Mouse (Mus musculus) embryonic facial prominence, embryonic 13.5 days (tissue): ENCODE data around the gene Ier5. TPM values are rescaled to one million over a fixed set of nuclear protein-coding genes. Genes with fewer than 3 reads are reported as not detected.

Experiments used
- ATAC-seq: fragments of 200-750 bp; cut with Nextera tagmentation; 2 replicates; pipeline ENCODE4 v1.8.0; 2017; ENCODE audit warnings: low read depth; ENCODE audit not compliant: insufficient number of reproducible peaks, insufficient read depth, low FRiP score, low TSS enrichment
- H3K27ac ChIP-seq: fragments of 300-500 bp; sonication (generic); 2 replicates; pipeline ENCODE4 v1.5.1; 2015; ENCODE audit warnings: moderate library complexity, mild to moderate bottlenecking, inconsistent platforms
- H3K27me3 ChIP-seq: fragments of 300-500 bp; sonication (generic); 2 replicates; pipeline ENCODE4 v1.6.1; 2015; ENCODE audit warnings: mild to moderate bottlenecking, inconsistent platforms
- H3K36me3 ChIP-seq: fragments of 300-500 bp; sonication (generic); 2 replicates; pipeline ENCODE4 v1.6.1; 2015; ENCODE audit warnings: mild to moderate bottlenecking, inconsistent platforms
- H3K4me1 ChIP-seq: fragments of 300-500 bp; sonication (generic); 2 replicates; pipeline ENCODE4 v1.6.1; 2015; ENCODE audit warnings: inconsistent platforms
- H3K4me2 ChIP-seq: fragments of 300-500 bp; sonication (generic); 2 replicates; pipeline ENCODE4 v1.6.1; 2015; ENCODE audit warnings: moderate library complexity, mild to moderate bottlenecking, inconsistent platforms
- H3K4me3 ChIP-seq: fragments of 300-500 bp; sonication (generic); 2 replicates; pipeline ENCODE4 v1.5.1; 2015; ENCODE audit warnings: mild to moderate bottlenecking, inconsistent platforms
- H3K9ac ChIP-seq: fragments of 300-500 bp; sonication (generic); 2 replicates; pipeline ENCODE4 v1.6.1; 2015; ENCODE audit warnings: mild to moderate bottlenecking, inconsistent platforms
- H3K9me3 ChIP-seq: fragments of 300-500 bp; sonication (generic); 2 replicates; pipeline ENCODE4 v1.6.1; 2016; ENCODE audit warnings: inconsistent platforms
- WGBS: fragments of 180-500 bp; shearing (Covaris S2); methylation state at CpG from one replicate; pipeline ENCODE4 v1.1.7; 2015; ENCODE audit warnings: mixed read lengths; 5-methylcytosine and 5-hydroxymethylcytosine counted together
- polyA plus RNA-seq: library from polyadenylated mRNA; unstranded; fragments of >200 nt; fragmentation: Nextera tagmentation; extraction: Ambion mirVana; gene quantifications from 2 replicates; pipeline ENCODE4 v1.2.1, GENCODE M21; 2015

The Ier5 gene
- polyA plus RNA-seq, 1 experiment from 2014 or later: 9.2 TPM

DNA sequence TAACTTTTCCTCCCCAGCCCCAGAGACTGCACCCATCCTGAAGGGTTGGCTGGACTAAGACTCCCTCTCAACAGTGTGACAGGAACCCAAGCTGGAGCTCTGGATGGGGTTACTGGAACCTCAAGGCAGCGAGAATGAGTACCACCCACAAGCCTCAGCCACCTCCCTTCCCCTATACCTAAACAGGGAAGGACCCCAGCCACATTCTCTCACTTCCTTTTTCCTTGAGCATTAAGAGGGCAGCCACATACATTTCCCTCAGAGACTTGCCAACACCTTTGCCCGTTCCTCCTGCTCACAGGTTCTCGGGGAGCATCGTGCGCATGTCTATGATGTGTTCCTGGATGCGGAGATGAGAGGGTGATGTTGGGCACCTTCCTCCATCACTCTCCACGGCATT lies 37.4 kb downstream of the Ier5 start:
- Histone ChIP-seq H3K4me1 (peaks cover 34% of the 10 kb centered on the region), H3K4me2 (no peak overlapping the region), H3K9ac (no peak overlapping the region), H3K9me3 (no peaks in the 10 kb centered on the region), H3K27me3 (peaks cover 6% of the 10 kb centered on the region; the same call in 1 of the 2 replicates), H3K36me3 (no peaks in the 10 kb centered on the region), H3K4me3 (no peak overlapping the region), H3K27ac (no peak overlapping the region)
- ATAC-seq: no peak
- 89% methylated on average over 7 of the region's 7 CpGs for WGBS

DNA sequence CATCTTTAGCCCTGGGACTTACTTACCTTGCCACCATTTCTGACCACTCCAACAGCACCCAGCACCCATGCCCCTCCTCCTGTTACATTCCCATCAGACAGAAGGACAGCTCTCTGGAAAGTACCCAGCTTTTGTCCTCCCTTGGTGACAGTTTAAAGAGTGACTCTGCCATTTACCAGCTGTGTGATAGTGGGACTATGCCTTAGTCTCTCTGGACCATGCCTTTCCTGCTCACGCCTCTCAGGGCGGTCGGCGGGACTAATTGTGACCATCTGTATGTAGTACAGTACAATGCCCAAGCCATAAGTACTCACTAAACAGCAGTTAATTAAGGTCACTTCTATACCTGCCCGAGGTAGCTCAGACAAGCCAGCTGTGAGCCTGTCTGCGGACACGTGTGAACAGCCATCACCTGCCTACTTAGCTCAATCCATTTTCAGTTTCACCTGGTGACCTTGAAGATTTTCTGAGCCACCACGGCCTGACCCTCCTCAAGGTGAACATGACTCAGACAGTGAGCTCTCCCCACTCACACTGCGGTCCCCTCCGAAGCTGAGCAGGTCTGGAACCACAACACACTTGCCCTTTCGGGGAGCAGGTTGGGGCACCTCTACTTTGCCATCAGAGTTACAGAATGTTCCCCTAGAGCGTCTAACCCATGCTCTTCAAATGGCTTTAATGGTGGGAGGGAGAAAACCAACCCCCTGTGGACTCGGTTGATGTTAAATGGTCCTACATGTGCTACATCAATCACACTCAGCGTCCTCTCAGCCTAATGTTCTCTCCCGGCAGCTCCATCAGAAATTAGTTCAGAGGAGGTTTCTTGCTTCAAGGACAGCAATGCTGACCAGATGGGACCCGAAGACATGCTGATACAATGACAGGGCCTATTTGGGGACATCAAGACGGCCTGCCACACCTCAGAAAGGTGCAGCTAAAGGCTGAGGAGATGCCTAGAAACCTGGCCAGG lies 38.3 kb downstream of the Ier5 start:
- no peak overlapping the region for H3K27ac ChIP-seq
- peaks cover 28% of the 10 kb centered on the region for H3K4me1 ChIP-seq
- H3K27me3 ChIP-seq: peaks cover 6% of the 10 kb centered on the region; the same call in 1 of the 2 replicates
- H3K4me3 ChIP-seq: no peak overlapping the region
- H3K36me3 ChIP-seq: no peaks in the 10 kb centered on the region
- H3K9ac ChIP-seq: no peak overlapping the region
- no peak for ATAC-seq
- WGBS: 66% methylated on average over 17 of the region's 17 CpGs
- no peaks in the 10 kb centered on the region for H3K9me3 ChIP-seq
- no peak overlapping the region for H3K4me2 ChIP-seq

GRCm38 (mm10) chr1:155060261-155060660 lies 39.2 kb downstream of the Ier5 start:
- H3K9me3 ChIP-seq: no peaks in the 10 kb centered on the region
- peaks cover 28% of the 10 kb centered on the region for H3K4me1 ChIP-seq
- no peak overlapping the region for H3K9ac ChIP-seq
- peaks cover 6% of the 10 kb centered on the region; the same call in 1 of the 2 replicates for H3K27me3 ChIP-seq
- no peak overlapping the region for H3K27ac ChIP-seq
- no peak overlapping the region for H3K4me3 ChIP-seq
- no peaks in the 10 kb centered on the region for H3K36me3 ChIP-seq
- no peak for ATAC-seq
- WGBS: 63% methylated on average over 5 of the region's 5 CpGs
- no peak overlapping the region for H3K4me2 ChIP-seq

GRCm38 (mm10) chr1:155059505-155059904 lies 39.9 kb downstream of the Ier5 start:
- H3K9ac ChIP-seq: 0 out of 2 replicates have a peak overlapping the region, but pooled peaks have one; percentile 21
- H3K27ac ChIP-seq: no peak overlapping the region
- no peaks in the 10 kb centered on the region for H3K9me3 ChIP-seq
- H3K4me1 ChIP-seq: peaks cover 36% of the 10 kb centered on the region
- peaks cover 6% of the 10 kb centered on the region; the same call in 1 of the 2 replicates for H3K27me3 ChIP-seq
- no peak for ATAC-seq
- H3K36me3 ChIP-seq: no peaks in the 10 kb centered on the region
- peak overlapping the region; percentile 16; the same call in 1 of the 2 replicates for H3K4me2 ChIP-seq
- 21% methylated on average over 14 of the region's 14 CpGs for WGBS
- no peak overlapping the region for H3K4me3 ChIP-seq

GRCm38 (mm10) chr1:155058099-155059012 lies 41.1 kb downstream of the Ier5 start:
- WGBS: 62% methylated on average over 6 of the region's 6 CpGs
- ATAC-seq: no peak
- Histone ChIP-seq H3K27ac (no peak overlapping the region), H3K4me3 (no peak overlapping the region), H3K36me3 (no peaks in the 10 kb centered on the region), H3K9ac (no peak overlapping the region), H3K4me2 (no peak overlapping the region), H3K4me1 (peaks cover 43% of the 10 kb centered on the region), H3K27me3 (peaks cover 6% of the 10 kb centered on the region; the same call in 1 of the 2 replicates), H3K9me3 (no peaks in the 10 kb centered on the region)

DNA sequence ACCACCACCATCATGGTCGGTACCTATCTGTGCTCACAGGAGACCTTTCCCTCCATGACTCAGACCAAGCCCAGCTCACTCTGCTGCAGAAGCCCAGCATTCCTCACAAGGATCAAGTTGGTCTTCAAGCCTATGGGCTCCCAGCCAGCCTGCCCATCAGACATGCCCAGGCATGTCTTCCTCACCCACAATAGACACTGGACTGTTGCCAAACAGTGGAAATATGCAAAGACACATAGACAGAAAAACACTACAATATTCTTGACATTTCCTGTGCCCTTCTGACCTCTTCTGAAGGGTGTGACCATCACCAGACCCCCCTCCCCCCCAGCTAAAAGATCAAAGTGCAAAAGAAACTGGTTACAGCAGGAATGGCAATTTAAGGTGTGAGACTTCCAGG lies 43.3 kb downstream of the Ier5 start:
- Histone ChIP-seq H3K9ac (no peak overlapping the region), H3K36me3 (no peaks in the 10 kb centered on the region), H3K9me3 (no peaks in the 10 kb centered on the region), H3K4me3 (no peak overlapping the region), H3K4me2 (no peak overlapping the region), H3K27ac (no peak overlapping the region), H3K4me1 (peaks cover 63% of the 10 kb centered on the region), H3K27me3 (no peaks in the 10 kb centered on the region)
- 76% methylated on average over 1 of the region's 1 CpGs for WGBS
- no peak for ATAC-seq

DNA sequence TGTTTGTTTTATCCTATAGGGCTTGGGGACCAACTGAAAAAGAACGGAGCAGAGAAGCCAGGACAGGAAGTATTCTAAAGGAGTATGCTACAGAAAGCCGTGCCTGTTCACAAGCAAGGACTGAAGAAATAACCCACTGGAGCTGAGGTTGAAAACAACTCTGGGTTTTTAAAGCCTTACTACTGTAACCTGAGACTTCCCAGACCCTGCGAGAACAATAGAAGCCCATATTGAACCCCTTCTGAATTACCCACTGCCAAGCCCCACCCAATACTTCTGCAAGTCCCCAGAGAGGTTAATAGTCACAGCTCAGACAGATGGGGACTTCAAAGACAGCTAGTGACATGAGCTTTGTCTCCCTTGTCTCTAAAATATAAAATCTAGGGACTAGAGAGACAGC lies 44.4 kb downstream of the Ier5 start:
- Histone ChIP-seq H3K4me2 (no peak overlapping the region), H3K27ac (peak overlapping the region; percentile 80), H3K4me3 (no peak overlapping the region), H3K9me3 (no peaks in the 10 kb centered on the region), H3K36me3 (no peaks in the 10 kb centered on the region), H3K4me1 (peaks cover 66% of the 10 kb centered on the region), H3K9ac (no peak overlapping the region), H3K27me3 (no peaks in the 10 kb centered on the region)
- no peak for ATAC-seq
- 12% methylated on average over 3 of the region's 3 CpGs for WGBS

DNA sequence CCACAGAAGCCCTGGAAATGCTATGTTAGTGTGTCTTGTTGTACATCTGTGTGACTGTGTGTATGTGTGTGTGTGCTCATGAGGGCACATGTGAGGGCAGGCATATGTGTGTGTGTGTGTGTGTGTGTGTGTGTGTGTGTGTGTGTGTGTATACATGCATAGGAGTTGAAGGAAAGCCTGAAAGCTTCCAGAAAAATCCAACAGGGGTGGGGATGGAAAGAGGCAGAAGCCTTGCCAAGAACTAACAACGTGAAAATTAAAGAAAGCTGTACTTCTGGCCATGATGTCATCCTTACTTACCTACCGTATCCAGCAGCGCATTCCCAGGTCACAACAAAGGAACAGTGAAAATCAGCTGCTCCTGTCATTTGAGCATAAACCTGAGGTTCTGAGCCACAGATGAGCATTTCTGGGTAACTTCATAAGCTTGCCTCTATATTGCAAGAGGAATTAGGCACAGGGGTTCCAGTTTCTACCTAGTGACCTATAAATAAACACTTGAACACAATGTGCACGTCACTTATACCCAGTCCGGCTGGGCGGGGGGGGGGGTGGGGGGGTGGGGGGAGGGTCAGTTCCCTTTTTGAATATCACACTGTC lies 45.0 kb downstream of the Ier5 start:
- H3K36me3 ChIP-seq: no peaks in the 10 kb centered on the region
- peaks cover 66% of the 10 kb centered on the region for H3K4me1 ChIP-seq
- 13% methylated on average over 6 of the region's 6 CpGs for WGBS
- no peak overlapping the region for H3K9ac ChIP-seq
- H3K4me2 ChIP-seq: no peak overlapping the region
- H3K9me3 ChIP-seq: no peaks in the 10 kb centered on the region
- no peak for ATAC-seq
- no peaks in the 10 kb centered on the region for H3K27me3 ChIP-seq
- H3K27ac ChIP-seq: peak overlapping the region; percentile 80
- no peak overlapping the region for H3K4me3 ChIP-seq

DNA sequence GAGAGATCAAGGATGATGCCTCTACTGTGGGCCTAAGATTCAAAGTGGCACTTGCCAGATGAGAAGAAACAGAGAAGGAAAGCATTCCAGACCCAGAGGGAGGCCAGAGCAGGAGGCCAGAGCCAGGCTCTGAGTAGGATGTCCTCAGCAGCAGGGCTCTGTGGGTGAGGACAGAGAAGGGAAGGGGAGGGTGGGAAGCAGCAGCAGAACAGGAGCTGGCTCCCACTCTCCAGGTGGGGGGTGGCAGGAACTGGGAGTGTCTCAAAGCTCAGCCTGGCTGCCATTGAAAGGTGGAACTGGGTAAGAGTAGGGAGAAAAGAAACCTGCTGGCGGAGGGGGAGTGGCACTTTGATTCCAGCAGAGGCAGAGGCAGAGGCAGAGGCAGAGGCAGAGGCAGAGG lies 46.1 kb downstream of the Ier5 start:
- no peak for ATAC-seq
- Histone ChIP-seq H3K9ac (no peak overlapping the region), H3K27me3 (no peaks in the 10 kb centered on the region), H3K27ac (peak overlapping the region; percentile 86), H3K36me3 (no peaks in the 10 kb centered on the region), H3K4me1 (peaks cover 68% of the 10 kb centered on the region), H3K9me3 (no peaks in the 10 kb centered on the region), H3K4me3 (no peak overlapping the region), H3K4me2 (no peak overlapping the region)
- 93% methylated on average over 1 of the region's 1 CpGs for WGBS

DNA sequence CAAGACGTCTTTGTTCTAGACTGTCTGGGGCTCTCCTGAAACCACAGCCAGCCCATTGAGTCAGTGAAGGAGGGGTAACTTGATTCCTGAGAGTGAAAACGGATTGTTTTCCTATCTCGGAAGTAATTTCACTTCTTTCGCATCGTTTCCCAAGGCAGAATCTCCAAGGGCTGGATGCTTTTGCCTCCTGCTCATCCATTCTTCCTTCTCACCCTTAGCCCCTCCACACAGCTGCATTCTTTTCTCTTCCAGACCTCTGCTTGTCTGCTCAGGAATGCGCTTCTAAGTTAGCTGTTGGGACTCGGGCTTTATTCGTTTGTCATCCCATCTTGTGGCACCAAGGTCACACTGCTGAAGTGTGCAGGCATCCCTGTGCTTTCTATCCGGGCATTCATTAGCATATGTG lies 46.7 kb downstream of the Ier5 start:
- Histone ChIP-seq H3K9ac (no peak overlapping the region), H3K27me3 (no peaks in the 10 kb centered on the region), H3K36me3 (no peaks in the 10 kb centered on the region), H3K27ac (peak overlapping the region; percentile 86), H3K9me3 (no peaks in the 10 kb centered on the region), H3K4me3 (no peak overlapping the region), H3K4me1 (peaks cover 68% of the 10 kb centered on the region), H3K4me2 (no peak overlapping the region)
- ATAC-seq: no peak
- 11% methylated on average over 9 of the region's 9 CpGs for WGBS

DNA sequence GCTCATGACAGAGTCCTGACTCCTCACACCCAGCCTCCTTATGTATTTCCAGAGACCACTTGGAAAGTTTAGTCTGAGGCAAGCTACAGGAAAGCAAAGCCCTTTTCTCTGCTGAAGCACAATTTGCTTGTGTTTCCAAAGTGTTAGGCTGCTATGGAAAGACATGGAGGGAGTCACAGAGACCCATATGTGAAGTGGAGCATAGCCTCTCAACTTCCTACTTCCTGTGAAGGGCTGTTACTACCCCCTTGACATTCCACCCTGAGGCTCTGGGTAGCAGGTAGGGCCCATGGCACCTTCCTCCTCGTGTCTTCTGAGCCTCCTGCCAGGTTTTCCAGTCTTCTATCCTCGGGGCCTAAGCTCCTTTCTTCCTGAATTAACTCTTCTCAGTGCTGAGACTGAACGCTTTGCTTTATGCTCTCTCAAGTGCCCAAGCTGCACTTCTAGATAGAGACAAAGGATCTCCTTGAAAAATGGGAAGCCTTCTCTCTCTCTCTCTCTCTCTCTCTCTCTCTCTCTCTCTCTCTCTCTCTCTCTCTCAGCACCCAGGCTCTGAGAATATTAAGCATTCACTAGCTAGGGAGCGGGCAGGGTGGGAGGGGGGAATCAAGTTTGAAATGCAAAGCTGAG lies 47.2 kb downstream of the Ier5 start:
- Histone ChIP-seq H3K4me3 (no peak overlapping the region), H3K9me3 (no peaks in the 10 kb centered on the region), H3K4me2 (no peak overlapping the region), H3K4me1 (peaks cover 68% of the 10 kb centered on the region), H3K36me3 (no peaks in the 10 kb centered on the region), H3K27ac (peak overlapping the region; percentile 86), H3K9ac (no peak overlapping the region), H3K27me3 (no peaks in the 10 kb centered on the region)
- no peak for ATAC-seq
- WGBS: 10% methylated on average over 4 of the region's 4 CpGs
